Mouse (Mus musculus) thymus, adult 2 months (tissue): ENCODE results near the gene Rab43.

Experiments used
- CTCF ChIP-seq: fragments of 200-500 bp; IDR thresholded peaks from 2 replicates; pipeline ENCODE4 v1.5.1; 2012; ENCODE audit warnings: mild to moderate bottlenecking, control low read depth, low read length, moderate library complexity, borderline replicate concordance; ENCODE audit not compliant: control insufficient read depth, poor library complexity, insufficient read depth; ENCODE audit errors: extremely low read depth
- POLR2A ChIP-seq: fragments of 200-500 bp; IDR thresholded peaks from 2 replicates; pipeline ENCODE4 v1.6.1; 2012; ENCODE audit warnings: mild to moderate bottlenecking, low read length, control low read depth, moderate library complexity; ENCODE audit not compliant: control insufficient read depth, poor library complexity, insufficient read depth; ENCODE audit errors: extremely low read depth

DNA sequence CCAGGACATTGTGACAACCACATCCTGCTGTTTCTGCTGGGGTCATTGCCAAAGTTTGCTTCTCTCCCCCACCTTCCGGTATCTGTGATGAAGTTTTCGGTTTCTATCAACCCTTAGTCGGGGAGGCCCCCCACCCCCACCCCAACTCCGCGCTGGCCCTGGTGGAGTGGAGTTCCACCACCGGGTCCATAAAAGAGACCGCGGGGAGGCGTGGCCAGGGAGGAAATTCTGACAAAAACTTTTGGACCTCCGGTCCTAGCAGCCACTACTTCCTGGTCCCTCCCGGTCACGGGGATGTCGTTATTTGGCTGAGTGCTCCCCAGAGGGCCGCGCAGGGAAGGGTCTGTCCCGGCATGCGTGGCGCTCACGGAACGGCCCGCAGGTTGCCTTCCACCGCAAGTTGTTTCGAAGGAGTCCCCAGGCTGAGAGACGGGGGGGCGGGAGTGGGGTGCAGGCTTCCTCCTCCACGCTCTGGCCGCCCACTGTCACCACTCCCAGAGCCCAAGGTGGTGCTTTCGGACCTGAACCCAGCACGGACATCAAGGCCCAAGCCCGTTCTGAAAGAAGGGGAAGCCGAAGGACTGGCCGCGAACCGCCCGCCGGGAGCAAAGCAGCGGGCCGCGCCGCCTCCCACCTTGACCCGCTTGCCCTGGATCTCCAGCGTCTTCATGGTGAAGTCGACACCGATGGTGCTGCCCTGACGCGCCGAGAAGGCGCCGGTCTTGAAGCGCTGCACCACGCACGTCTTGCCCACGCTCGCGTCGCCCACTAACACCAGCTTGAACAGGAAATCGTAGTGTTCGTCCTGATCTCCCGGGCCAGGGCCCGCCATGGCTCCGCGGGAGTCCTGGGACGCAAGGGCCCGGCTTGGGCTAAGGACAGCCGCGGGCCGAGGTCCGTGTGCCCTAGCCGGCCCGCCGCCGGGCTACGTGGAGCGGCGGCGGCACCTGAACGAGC, 973 bp downstream of the Rab43 start:
- no peak for TF ChIP-seq POLR2A
- 0 out of 2 replicates have a peak, but pooled peaks have one; percentile 24 for TF ChIP-seq CTCF
